Mouse (Mus musculus) G1E-ER4 (cell line): ENCODE results near the gene Med1. TPM values are rescaled to one million over a fixed set of nuclear protein-coding genes. Genes with fewer than 3 reads are reported as not detected.

Experiments used
- GATA1 ChIP-seq: IDR thresholded peaks from one replicate; pipeline ENCODE4 v1.8.0; 2012; ENCODE audit warnings: low read length, inconsistent platforms
- polyA plus RNA-seq: library from polyadenylated mRNA; stranded (reverse); fragments of >175 nt; gene quantifications from 2 replicates; pipeline ENCODE4 v1.2.3, GENCODE M21; 2012

The Med1 gene
- polyA plus RNA-seq, 1 experiment: 21.1 TPM

DNA sequence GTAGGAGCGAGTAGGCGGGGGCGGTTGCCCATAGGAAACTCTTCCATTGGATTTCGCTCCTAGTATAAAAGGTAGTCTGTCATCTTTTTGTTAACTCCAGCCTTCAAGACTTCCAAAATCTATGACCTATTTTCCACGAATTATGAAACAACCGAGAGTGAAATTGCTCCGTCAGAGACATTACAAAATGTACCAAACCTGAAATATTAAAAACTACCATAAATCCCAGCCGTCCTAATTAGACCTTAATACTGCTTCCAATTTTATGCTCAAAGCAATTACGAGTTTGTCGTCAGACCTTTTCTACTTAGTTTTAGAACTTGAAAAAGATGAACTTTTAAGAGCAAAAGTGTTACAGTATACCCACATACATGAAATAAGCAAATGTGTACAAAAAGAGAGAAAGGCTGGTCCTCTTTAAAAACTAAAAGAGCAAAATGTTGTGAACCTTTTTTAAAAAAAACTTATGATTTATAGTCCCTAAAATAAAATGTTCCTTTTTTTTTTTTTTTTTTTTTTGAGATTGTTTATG lies 42.4 kb downstream of the Med1 start:
- TF ChIP-seq GATA1: no peak

DNA sequence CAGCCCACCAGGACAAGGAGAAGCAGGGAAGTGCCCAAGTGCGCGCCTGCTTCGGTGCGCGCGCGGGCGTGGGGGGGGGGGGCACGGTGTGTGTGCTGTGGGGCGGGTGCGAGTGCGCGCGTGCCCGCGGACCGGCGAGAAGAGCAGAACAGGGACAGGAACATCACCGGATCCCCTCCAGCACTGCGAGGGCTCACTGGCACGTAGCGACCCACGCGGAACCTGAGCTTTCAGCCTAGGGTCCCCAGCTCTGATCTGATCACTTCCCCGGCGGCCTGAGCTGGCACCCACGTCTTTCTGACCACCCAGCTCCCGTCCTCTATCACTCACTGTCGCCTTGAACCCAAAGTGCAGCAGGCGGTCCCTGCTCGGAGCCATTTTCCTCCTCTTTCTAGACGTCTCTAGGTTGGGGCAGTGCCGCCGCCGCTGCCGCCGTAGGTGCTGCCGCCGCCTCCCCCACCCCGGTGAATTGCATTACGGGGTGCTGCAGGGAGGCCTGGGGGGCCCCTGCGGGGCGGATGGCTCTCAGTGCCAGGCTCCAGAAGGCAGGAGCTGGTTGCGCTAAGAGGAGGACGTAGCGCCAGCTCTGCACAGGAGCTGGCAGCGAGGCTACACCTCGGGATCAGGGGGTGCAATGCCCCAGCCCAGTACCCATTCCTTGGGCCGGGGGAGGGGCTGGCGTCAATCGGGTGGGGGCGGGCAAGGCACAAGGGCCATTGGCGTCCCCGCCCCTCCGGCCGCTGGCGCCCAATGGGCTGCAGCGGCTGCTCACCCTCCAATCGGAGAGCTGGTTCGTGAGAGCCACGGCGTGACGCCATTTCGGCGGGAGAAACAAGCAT lies 43.1 kb downstream of the Med1 start, which contains the start of gene Fbxl20:
Gene Fbxl20, minus strand, starts transcription at position 618 of the 839 bp plus-strand sequence.
- TF ChIP-seq GATA1: no peak

DNA sequence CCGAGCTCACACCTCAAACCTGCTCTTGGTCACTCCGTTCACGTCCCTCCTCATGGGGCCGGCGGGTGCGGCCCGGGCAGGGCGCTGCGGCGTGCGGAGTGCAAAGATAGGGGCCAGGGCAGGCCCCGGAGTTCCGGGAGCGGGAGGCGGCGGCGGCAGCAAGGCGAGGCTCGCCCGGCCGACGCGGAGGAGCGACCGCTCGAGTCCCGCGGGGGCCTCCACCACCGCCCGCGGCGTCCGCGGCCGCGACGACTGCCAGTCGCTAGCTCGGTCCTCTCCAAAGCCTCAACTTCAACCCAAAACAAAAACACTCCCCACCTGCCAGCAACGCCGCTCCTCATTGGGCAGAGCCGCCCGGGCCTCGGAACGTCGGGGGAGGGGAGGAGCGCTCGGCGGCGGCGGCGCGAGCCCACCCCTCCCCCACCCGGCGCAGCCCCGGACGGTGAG lies 43.8 kb downstream of the Med1 start:
- TF ChIP-seq GATA1: no peak

DNA sequence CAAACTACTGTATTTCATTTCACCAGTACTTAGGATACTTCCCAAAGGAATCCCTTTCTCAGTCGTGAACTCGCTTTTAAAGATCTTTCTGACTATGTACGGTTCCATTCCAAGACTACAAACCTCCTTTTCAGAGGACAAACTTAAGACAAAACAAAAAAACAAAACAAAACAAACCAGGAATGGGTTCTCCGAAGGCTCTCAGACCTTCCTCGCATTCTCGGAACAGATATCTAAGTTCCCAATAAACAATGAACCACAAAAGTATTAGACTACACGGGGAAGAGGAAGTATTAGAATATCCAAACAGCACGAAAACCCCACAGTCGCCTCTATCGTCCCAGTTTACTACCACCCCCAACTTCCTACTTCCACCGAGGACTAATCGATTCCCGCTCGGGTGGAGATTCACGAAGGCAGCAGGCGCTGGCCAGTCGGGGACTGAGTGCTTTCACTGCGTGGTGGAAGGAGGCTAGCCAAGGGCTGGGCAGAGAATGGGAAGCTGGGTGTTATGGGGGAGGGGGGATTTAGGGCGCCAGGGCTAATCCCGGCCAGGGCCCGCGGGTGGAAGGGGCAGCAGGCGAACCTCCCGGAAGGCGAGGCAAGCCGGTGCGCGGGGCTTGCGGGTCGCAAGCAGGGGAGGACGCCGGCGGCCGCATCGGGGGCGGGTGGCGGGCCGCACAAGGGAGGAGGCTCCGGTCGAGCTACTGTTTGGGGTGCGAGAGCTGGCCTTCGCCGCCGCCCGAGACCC lies 44.4 kb downstream of the Med1 start:
- TF ChIP-seq GATA1: no peak

DNA sequence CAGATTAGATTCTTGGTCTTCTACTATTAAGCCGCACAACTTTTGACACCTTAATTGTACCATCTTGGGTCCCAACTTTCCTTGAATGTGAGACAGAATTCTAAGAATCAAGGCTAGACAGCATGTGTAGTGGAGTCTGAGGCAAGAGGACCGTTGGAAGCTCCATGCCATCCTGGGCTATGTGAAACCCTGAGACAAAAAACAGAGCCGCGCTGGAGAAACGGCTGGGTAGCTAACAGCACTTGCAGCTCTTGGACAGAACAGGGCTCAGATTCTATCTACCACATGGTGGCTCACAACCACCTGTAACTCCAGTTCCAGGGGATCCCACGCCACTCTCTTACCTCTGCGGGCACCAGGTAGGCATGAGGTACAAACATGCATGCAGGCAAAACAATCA lies 47.2 kb downstream of the Med1 start:
- no peak for TF ChIP-seq GATA1

DNA sequence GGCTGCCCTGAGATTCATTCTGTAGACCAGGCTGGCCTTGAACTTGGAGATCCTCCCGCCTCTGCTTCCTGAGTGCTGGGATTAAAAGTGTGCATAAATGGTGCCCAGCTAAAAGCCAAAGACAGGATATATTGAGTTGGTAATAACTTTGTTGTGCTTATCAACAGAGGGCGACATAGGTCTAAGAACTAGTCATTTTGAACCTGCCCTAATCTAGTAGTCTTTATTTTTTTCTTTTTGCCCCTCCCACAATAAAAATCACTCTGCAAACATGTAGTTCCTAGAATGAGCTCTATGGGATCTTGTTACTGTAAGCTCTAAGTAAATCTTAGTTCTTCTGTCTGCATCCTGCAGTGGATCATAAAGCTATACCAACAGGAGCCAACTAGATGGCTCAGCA lies 50.5 kb downstream of the Med1 start:
- no peak for TF ChIP-seq GATA1

DNA sequence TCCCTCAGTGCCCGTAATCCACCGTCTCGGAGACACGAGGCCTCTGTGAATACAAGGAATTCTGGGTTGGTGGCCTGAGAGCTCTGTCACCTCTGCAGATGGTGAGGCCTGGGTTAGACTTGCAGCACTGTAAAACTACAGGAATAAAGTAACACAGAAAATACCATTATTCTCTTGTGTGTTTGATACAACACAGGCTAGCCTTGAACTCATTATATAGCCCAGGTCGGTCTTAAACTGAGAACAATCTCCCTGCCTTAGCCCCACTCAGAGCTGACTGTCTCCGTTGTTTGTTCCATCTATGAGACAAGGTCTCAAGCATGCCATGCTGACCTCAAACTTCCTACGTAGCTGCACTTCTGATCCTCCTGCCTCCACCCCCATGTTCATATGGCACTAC lies 54.2 kb downstream of the Med1 start:
- TF ChIP-seq GATA1: no peak

DNA sequence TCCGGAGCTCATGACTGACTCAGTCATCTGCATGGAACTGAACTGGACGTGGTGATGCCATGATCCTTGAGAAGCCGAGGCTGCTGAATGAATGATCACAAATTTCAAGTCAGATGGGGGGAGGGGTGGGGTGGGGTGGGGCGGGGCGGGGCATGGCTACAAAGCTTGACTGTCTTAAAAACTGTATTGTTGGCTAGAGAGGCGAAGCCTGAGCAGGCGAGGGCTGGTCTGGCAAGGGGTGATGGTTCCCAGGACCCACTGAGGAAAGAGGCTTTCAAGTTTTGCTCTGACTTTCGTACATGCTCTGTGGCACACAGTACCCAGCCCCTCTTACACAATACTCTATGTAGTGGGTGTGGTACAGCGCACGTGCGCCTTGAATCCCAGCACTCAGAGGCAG lies 55.3 kb downstream of the Med1 start:
- TF ChIP-seq GATA1: no peak

DNA sequence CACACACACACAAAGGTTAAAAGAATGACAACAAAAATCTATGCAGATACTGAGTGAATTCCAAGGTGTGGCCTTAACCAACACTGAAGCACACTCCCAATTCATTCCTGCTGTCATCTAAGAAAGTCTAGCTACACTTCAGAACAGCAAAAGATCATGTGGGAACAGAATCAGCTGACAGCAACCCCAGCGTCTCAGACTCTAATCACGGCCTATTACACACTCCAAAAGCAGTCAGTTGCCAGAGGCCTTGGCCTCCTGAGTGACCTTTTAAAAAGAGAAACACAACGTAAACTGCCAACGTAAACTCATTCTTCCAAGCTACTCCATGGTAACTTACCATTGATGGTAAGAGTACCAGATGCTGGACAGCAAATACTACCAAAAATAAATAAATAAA lies 58.1 kb downstream of the Med1 start:
- TF ChIP-seq GATA1: no peak

DNA sequence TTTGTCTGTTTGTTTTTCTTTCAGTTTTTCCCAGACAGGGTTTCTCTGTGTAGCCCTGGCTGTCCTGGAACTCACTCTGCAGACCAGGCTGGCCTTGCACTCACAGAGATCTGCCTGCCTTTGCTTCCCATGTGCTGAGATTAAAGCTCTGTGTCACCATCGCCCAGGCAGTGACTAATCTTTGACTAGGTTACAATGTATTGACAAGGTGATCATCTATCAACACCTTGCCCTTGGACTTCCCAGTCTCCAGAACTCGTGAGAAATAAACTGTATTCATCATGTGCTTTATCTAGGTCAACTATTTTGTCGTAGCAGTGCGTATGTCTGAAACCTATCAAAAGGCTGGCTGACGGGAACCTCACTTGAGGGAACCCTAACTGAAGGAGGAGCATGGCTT lies 69.7 kb downstream of the Med1 start:
- no peak for TF ChIP-seq GATA1

DNA sequence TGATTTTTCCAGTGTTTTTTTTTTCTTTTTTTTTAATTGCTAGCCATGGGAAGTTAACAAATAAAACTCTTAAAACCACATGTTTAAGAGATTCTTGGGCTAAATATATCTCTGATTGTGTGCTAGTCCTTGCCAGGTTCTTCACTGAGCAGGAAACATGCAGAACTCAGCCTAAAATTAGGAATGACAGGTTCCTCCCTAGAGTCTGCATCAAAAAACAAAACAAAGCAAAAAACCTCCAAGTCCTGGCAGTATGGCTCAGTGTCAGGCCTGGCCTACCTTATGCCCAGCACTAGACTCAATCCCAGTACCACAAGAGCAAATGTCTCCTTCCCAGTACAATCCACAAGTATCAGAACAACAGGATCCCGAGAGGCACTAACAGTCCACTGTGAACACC lies 78.7 kb downstream of the Med1 start:
- TF ChIP-seq GATA1: no peak

DNA sequence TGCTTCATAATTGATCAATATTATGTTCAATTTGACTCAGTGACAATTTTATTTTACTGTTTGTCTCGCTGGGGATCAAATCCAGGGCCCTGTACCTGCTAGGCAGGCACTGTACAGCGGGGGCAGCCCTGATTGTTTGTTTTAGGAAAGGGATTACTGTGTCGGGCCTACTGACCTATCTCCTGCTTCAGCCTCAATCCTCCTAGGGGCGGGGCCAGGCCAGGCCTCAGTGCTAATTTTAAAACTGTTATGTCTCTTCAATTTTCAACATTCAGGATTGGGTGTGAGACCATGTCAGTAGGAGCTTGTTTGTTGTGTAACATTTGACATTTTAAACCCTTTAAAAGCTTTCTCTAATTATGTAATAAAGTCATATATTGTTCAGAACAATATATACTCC lies 79.6 kb downstream of the Med1 start:
- no peak for TF ChIP-seq GATA1

DNA sequence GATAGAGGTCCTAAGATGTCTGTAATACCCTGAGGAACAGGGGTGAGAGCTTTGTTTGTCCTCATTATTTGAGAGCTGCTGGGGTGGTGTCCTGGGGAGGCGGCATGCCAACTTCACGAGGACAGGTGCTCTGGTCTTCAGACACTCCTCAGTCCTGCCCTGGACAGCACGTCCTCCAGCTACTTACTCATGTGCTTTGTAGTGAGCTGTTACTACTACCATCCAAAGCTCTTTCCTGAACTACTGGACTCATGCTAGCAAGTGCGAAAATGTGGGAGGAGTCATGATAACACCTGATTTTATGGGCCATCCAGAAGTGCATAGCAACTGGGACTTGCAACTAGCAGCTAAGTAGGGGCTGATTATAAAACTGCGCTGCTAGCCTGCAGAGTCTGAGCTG lies 83.4 kb downstream of the Med1 start:
- TF ChIP-seq GATA1: no peak

Other genes with a start within 250 kb of the Med1 start
- gene Plxdc1, start 206.8 kb downstream of the Med1 start, polyA plus RNA-seq: 0.14 and 0.24 TPM in 2 replicates
- gene Arl5c, start 197.1 kb downstream of the Med1 start, polyA plus RNA-seq: not detected in 2 replicates
- gene Cacnb1, start 170.3 kb downstream of the Med1 start, polyA plus RNA-seq: 0.32 and 0.35 TPM in 2 replicates
- 2,070 and 2,415 TPM in 2 replicates for gene Rpl19, start 166.6 kb downstream of the Med1 start, polyA plus RNA-seq
- gene Stac2, start 139.8 kb downstream of the Med1 start, polyA plus RNA-seq: not detected in 2 replicates
- gene Fbxl20, start 42.9 kb downstream of the Med1 start, polyA plus RNA-seq: 9.4 TPM in 2 replicates
- gene Cdk12, start 9.8 kb upstream of the Med1 start, polyA plus RNA-seq: 17.0 and 19.2 TPM in 2 replicates
- not detected in 2 replicates for gene Neurod2, start 136.4 kb upstream of the Med1 start, polyA plus RNA-seq
- not detected in 2 replicates for gene Ppp1r1b, start 155.1 kb upstream of the Med1 start, polyA plus RNA-seq
- gene Stard3, start 165.1 kb upstream of the Med1 start, polyA plus RNA-seq: 25.4 and 31.5 TPM in 2 replicates
- gene Tcap, start 190.5 kb upstream of the Med1 start, polyA plus RNA-seq: not detected in 2 replicates
- gene Pnmt, start 193.2 kb upstream of the Med1 start, polyA plus RNA-seq: not detected in 2 replicates
- 11.3 and 13.7 TPM in 2 replicates for gene Pgap3, start 207.2 kb upstream of the Med1 start, polyA plus RNA-seq
- gene Erbb2, start 219.2 kb upstream of the Med1 start, polyA plus RNA-seq: not detected in 2 replicates
- 35.2 and 51.4 TPM in 2 replicates for gene Mien1, start 245.7 kb upstream of the Med1 start, polyA plus RNA-seq